Mouse (Mus musculus): ENCODE results near the gene Gpr68.

DNA sequence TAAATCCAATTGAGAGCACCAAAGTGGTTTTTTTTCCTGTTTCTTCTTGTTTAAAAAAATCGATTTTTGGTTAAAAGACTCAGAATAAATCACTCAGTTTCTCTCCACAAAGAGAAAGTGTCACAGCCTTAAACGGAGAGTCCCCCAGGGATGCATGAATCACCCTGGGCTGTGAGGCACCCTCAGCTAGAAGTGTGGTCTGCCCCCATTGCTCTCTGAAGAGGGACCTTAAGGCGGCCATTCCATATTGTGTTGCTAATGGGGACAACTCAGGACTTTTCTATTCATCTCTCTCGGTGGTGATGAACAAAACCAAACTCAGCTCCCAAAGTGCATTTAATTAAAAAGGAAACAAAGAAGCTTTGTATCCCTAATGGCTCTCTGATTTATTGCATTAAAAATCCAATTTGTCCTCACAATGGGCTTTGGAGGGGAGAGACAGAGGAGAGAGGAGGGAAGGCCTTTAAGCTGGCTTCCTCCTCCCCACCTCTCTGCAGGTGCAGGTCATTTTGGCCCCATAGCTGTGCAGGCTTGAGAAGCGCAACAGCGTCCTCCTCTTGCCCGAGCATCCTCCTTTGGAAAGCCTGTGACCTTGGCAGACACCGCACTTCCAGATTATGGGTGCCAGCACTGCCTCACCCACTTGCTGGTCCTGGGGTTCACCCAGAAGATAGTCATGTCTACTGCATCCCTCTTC lies 76.2 kb downstream of the Gpr68 start:
- TF ChIP-seq POLR2A (IDR thresholded peaks at IDR 0.05; ENCODE audit: borderline replicate concordance, insufficient read depth, low read length) (no peak), CTCF (IDR thresholded peaks at IDR 0.05; ENCODE audit: borderline replicate concordance, insufficient read depth, low read depth, low read length) (no peak)

All from cerebellum, adult 2 months (tissue).